Mouse (Mus musculus): ENCODE results near the gene Narf. TPM values are rescaled to one million over a fixed set of nuclear protein-coding genes. Genes with fewer than 3 reads are reported as not detected.

The Narf gene
- 22.7 TPM for polyA plus RNA-seq (2014; fragmentation: Illumina TruSeq; extraction: RNeasy Lipid Tissue Mini Kit (QIAGEN cat#74804); ENCODE audit: low replicate concordance)

DNA sequence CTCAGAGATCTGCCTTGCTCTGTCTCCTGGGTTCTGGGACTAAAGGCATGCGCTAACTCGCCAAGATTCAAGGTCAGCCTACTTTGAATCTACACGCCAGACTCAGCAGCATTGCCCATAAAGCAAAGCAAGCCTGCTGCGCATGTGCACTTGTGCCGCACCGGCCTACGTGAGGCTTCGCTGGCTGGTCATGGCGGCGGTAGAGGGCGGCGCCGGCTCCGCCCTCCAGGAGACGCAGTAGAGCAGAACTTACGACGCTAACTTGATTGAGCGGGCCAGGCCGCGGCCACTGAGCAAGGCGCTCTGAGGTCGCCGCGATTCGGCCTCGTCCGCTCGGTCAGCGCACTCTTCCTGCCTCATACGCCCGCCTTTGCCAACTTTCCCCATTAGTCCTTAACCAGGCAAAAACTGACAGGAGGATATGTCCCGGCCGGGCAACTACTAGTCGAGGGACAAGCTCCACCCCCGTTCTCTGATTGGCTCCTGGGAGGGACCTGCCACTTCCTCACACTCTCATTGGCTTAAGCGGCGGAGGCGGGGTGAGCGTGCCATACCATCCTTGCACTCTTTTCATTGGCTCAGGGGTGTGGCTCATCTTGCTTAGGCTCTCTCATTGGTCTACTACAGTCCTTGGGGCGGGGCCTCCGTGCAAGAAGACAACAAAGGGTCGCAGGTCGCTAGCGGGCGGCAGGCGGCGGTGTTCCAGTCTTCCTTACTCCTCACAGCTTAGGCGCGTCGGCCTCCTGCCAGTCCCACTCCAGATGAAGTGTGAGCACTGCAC lies at the start of gene Narf:
Gene Narf, plus strand, starts transcription at position 690 of the 781 bp plus-strand sequence.

DNA sequence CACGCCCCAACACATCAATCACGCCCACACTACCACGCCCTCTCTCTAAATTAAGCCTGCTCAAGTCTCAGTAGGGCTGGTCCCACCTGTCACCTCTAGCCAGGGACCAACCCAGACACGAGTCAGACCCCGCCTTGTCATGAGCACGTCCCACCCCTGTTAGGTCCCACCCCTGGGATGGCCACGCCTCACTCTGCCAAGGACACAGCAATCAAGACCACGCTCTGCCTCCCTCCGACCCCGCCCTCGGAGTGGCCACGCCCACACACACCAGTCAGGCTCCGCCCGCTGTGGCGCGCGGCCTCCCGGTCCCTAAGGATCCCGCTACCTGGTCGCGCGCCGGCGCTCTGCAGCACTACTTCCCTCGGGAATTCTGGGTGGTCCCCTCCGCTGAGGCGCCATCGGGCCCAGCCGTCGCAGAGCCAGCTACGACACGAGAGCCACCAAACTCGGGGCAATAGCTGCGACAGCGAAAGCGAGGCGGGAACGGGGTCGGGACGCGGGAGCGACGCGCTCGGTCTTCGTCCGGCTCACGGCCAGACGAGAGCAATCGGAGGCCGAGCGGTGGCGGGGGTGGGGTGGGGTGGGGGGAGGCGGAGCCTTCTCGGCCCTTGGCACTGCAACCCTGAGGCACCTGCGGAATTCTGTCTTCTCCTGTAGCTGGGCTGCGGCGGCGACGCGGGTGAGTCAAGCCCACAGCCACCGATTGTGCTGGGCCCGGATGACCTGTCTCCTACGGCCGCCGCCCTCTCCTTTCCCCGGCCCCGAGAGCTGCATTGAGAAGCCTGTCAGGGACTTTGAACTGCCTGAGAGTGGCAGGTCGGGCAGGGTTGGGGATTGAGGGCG lies 32.7 kb upstream of the Narf start, which contains the start of the genes Hexdc and Ogfod3:
Gene Hexdc, plus strand, starts transcription at position 273 of the 846 bp plus-strand sequence.
Gene Ogfod3, minus strand, starts transcription at position 551 of the 846 bp plus-strand sequence.

DNA sequence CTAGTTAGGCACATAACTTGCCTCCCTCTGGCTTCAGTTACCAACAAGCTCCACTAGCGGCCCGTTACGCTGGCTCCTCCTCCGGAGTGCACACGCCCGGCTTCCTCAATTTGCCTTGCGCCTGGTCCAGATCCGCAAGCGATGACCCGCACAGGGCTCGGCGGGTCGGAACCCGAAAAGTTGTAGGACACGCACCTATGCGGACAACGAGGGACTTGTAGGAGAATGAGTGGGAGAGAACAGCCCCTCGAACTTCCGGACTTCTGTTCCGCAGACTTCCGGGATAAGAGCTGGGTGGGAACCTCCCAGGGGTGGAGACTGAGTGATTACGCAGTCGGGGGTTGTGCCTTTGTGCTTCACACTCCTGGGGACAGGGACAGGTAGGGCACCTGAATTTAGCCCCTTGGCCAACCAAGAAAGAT lies 8.0 kb upstream of the Narf start, which contains the start of gene Cybc1:
Gene Cybc1, minus strand, starts transcription at position 305 of the 422 bp plus-strand sequence.

DNA sequence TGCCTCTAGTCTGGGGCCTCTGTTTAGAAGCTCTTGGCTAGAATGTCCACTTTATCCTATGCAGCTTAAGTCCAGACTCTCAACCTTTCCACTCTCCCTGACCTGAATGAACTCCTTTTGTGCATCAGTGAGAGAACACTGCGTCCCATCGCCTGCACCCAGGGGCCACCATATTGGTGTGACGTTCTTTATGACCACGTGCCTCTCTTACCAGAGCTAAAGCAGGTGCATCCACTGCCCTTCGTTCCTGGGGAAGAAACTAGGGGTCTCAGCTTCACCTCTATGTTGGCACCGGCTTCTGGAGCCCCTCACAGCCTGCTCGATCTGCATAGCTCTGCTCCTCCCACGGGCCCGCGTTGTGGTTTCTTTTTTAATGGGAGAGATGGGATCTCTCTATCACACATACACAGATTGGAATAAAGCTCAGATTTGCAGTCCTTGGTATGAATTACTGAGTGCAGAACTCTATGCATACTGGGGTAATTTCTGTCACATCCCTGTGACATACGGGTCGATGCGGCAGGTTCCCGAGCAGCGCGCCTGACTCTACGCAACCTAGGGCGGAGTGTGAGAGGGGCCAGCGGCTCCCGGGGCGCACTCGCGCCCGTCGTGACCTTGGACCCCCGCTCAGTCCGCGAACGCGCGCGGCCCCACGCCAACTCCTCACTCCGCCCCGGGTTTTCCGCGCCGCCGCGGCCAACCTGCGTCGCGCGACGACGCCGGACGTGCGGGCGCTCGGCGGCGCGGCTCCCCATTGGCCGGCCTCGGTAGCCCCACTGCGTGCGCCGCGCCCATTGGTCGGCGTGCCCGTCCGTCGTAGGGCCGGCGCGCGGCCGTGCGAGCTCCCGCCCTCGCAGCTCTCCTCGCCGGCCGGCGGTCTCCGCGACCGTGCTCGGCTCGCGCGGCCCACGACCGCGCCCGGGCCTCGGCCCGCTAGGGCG lies 22.4 kb downstream of the Narf start, which contains the start of gene Foxk2:
Gene Foxk2, plus strand, starts transcription at position 831 of the 941 bp plus-strand sequence.

Other genes starting within 250 kb of the Narf start
- gene Csnk1d, start 245.9 kb upstream of the Narf start, polyA plus RNA-seq (2014; fragmentation: Illumina TruSeq; extraction: RNeasy Lipid Tissue Mini Kit (QIAGEN cat#74804); ENCODE audit: low replicate concordance): 44.3 TPM
- gene Cd7, start 197.8 kb upstream of the Narf start, polyA plus RNA-seq (2014; fragmentation: Illumina TruSeq; extraction: RNeasy Lipid Tissue Mini Kit (QIAGEN cat#74804); ENCODE audit: low replicate concordance): 8.6 TPM
- gene Sectm1b, start 173.7 kb upstream of the Narf start, polyA plus RNA-seq (2014; fragmentation: Illumina TruSeq; extraction: RNeasy Lipid Tissue Mini Kit (QIAGEN cat#74804); ENCODE audit: low replicate concordance): 392 TPM
- gene Sectm1a, start 156.0 kb upstream of the Narf start, polyA plus RNA-seq (2014; fragmentation: Illumina TruSeq; extraction: RNeasy Lipid Tissue Mini Kit (QIAGEN cat#74804); ENCODE audit: low replicate concordance): 5.3 TPM
- gene Tex19.2, start 118.6 kb upstream of the Narf start, polyA plus RNA-seq (2014; fragmentation: Illumina TruSeq; extraction: RNeasy Lipid Tissue Mini Kit (QIAGEN cat#74804); ENCODE audit: low replicate concordance): not detected
- gene Tex19.1, start 91.1 kb upstream of the Narf start, polyA plus RNA-seq (2014; fragmentation: Illumina TruSeq; extraction: RNeasy Lipid Tissue Mini Kit (QIAGEN cat#74804); ENCODE audit: low replicate concordance): not detected
- not detected for gene Uts2r, start 77.0 kb upstream of the Narf start, polyA plus RNA-seq (2014; fragmentation: Illumina TruSeq; extraction: RNeasy Lipid Tissue Mini Kit (QIAGEN cat#74804); ENCODE audit: low replicate concordance)
- gene Hexdc, start 32.8 kb upstream of the Narf start, polyA plus RNA-seq (2014; fragmentation: Illumina TruSeq; extraction: RNeasy Lipid Tissue Mini Kit (QIAGEN cat#74804); ENCODE audit: low replicate concordance): 7.4 TPM
- 1.1 TPM for gene Ogfod3, start 32.5 kb upstream of the Narf start, polyA plus RNA-seq (2014; fragmentation: Illumina TruSeq; extraction: RNeasy Lipid Tissue Mini Kit (QIAGEN cat#74804); ENCODE audit: low replicate concordance)
- gene Cybc1, start 7.9 kb upstream of the Narf start, polyA plus RNA-seq (2014; fragmentation: Illumina TruSeq; extraction: RNeasy Lipid Tissue Mini Kit (QIAGEN cat#74804); ENCODE audit: low replicate concordance): 11.0 TPM
- 6.9 TPM for gene Foxk2, start 22.7 kb downstream of the Narf start, polyA plus RNA-seq (2014; fragmentation: Illumina TruSeq; extraction: RNeasy Lipid Tissue Mini Kit (QIAGEN cat#74804); ENCODE audit: low replicate concordance)
- gene Wdr45b, start 117.2 kb downstream of the Narf start, polyA plus RNA-seq (2014; fragmentation: Illumina TruSeq; extraction: RNeasy Lipid Tissue Mini Kit (QIAGEN cat#74804); ENCODE audit: low replicate concordance): 45.5 TPM
- 1.2 TPM for gene Rab40b, start 151.0 kb downstream of the Narf start, polyA plus RNA-seq (2014; fragmentation: Illumina TruSeq; extraction: RNeasy Lipid Tissue Mini Kit (QIAGEN cat#74804); ENCODE audit: low replicate concordance)
- 4.6 TPM for gene Fn3krp, start 184.1 kb downstream of the Narf start, polyA plus RNA-seq (2014; fragmentation: Illumina TruSeq; extraction: RNeasy Lipid Tissue Mini Kit (QIAGEN cat#74804); ENCODE audit: low replicate concordance)
- gene Fn3k, start 197.7 kb downstream of the Narf start, polyA plus RNA-seq (2014; fragmentation: Illumina TruSeq; extraction: RNeasy Lipid Tissue Mini Kit (QIAGEN cat#74804); ENCODE audit: low replicate concordance): 0.41 TPM
- 14.8 TPM for gene Tbcd, start 214.7 kb downstream of the Narf start, polyA plus RNA-seq (2014; fragmentation: Illumina TruSeq; extraction: RNeasy Lipid Tissue Mini Kit (QIAGEN cat#74804); ENCODE audit: low replicate concordance)

All from small intestine, adult 10 weeks (tissue).